Mouse (Mus musculus): ENCODE data around the gene Hs6st1. TPM values are rescaled to one million over a fixed set of nuclear protein-coding genes. Genes with fewer than 3 reads are reported as not detected.

The Hs6st1 gene
- polyA plus RNA-seq, 1 experiment from 2014 or later = 4.3 TPM

GRCm38 (mm10) chr1:36077084-36077483 is 8.9 kb downstream of the Hs6st1 start:
- no peak overlapping the region for H3K4me3 ChIP-seq (ENCODE audit: low read length)
- no peak for ATAC-seq
- WGBS = 72% methylated on average over 6 of the region's 6 CpGs
- no peaks in the 10 kb centered on the region for H3K27me3 ChIP-seq (replicated peaks; ENCODE audit: control insufficient read depth, insufficient read depth, low read length)
- peaks cover 78% of the 10 kb centered on the region for H3K4me1 ChIP-seq (ENCODE audit: control insufficient read depth, insufficient read depth, low read length)
- H3K9me3 ChIP-seq (ENCODE audit: control insufficient read depth, low read length) = no peaks in the 10 kb centered on the region
- no peak overlapping the region for H3K4me2 ChIP-seq (ENCODE audit: low read depth, low read length)
- H3K9ac ChIP-seq (ENCODE audit: low read depth, low read length) = no peak overlapping the region
- 0 out of 2 replicates have a peak overlapping the region, but pooled peaks have one; percentile 19 for H3K27ac ChIP-seq (ENCODE audit: low read length)
- H3K36me3 ChIP-seq (ENCODE audit: control insufficient read depth, insufficient read depth, low read length) = no peaks in the 10 kb centered on the region

GRCm38 (mm10) chr1:36078250-36078649 is 10.1 kb downstream of the Hs6st1 start:
- Histone ChIP-seq H3K9ac (ENCODE audit: low read depth, low read length) (no peak overlapping the region), H3K27me3 (replicated peaks; ENCODE audit: control insufficient read depth, insufficient read depth, low read length) (no peaks in the 10 kb centered on the region), H3K4me3 (ENCODE audit: low read length) (no peak overlapping the region), H3K27ac (ENCODE audit: low read length) (0 out of 2 replicates have a peak overlapping the region, but pooled peaks have one; percentile 25), H3K4me1 (ENCODE audit: control insufficient read depth, insufficient read depth, low read length) (peaks cover 69% of the 10 kb centered on the region), H3K4me2 (ENCODE audit: low read depth, low read length) (no peak overlapping the region), H3K9me3 (ENCODE audit: control insufficient read depth, low read length) (no peaks in the 10 kb centered on the region), H3K36me3 (ENCODE audit: control insufficient read depth, insufficient read depth, low read length) (no peaks in the 10 kb centered on the region)
- 100% methylated on average over 1 of the region's 1 CpGs for WGBS
- no peak for ATAC-seq

- 41% methylated on average over 8 of the region's 8 CpGs for WGBS
- Histone ChIP-seq H3K4me3 (ENCODE audit: low read length) (no peak overlapping the region), H3K9ac (ENCODE audit: low read depth, low read length) (no peak overlapping the region), H3K9me3 (ENCODE audit: control insufficient read depth, low read length) (no peaks in the 10 kb centered on the region), H3K36me3 (ENCODE audit: control insufficient read depth, insufficient read depth, low read length) (no peaks in the 10 kb centered on the region; the same call in 1 of the 2 replicates), H3K4me2 (ENCODE audit: low read depth, low read length) (no peak overlapping the region), H3K27ac (ENCODE audit: low read length) (peak overlapping the region; percentile 50), H3K4me1 (ENCODE audit: control insufficient read depth, insufficient read depth, low read length) (peaks cover 60% of the 10 kb centered on the region), H3K27me3 (replicated peaks; ENCODE audit: control insufficient read depth, insufficient read depth, low read length) (no peaks in the 10 kb centered on the region)
- ATAC-seq = peak; percentile 45
Measured at GRCm38 (mm10) chr1:36079679-36080078, 11.5 kb downstream of the Hs6st1 start.

GRCm38 (mm10) chr1:36080974-36081373 is 12.8 kb downstream of the Hs6st1 start:
- ATAC-seq = no peak
- Histone ChIP-seq H3K4me2 (ENCODE audit: low read depth, low read length) (no peak overlapping the region), H3K27ac (ENCODE audit: low read length) (no peak overlapping the region), H3K4me1 (ENCODE audit: control insufficient read depth, insufficient read depth, low read length) (peaks cover 47% of the 10 kb centered on the region), H3K9me3 (ENCODE audit: control insufficient read depth, low read length) (no peaks in the 10 kb centered on the region), H3K36me3 (ENCODE audit: control insufficient read depth, insufficient read depth, low read length) (peaks cover 5% of the 10 kb centered on the region; the same call in 1 of the 2 replicates), H3K9ac (ENCODE audit: low read depth, low read length) (no peak overlapping the region), H3K27me3 (replicated peaks; ENCODE audit: control insufficient read depth, insufficient read depth, low read length) (no peaks in the 10 kb centered on the region), H3K4me3 (ENCODE audit: low read length) (no peak overlapping the region)
- WGBS = 69% methylated on average over 5 of the region's 5 CpGs

GRCm38 (mm10) chr1:36082184-36082583 is 14.0 kb downstream of the Hs6st1 start:
- no peak overlapping the region for H3K4me3 ChIP-seq (ENCODE audit: low read length)
- no peaks in the 10 kb centered on the region for H3K9me3 ChIP-seq (ENCODE audit: control insufficient read depth, low read length)
- no peak overlapping the region for H3K27ac ChIP-seq (ENCODE audit: low read length)
- no peaks in the 10 kb centered on the region for H3K27me3 ChIP-seq (replicated peaks; ENCODE audit: control insufficient read depth, insufficient read depth, low read length)
- H3K4me2 ChIP-seq (ENCODE audit: low read depth, low read length) = no peak overlapping the region
- H3K4me1 ChIP-seq (ENCODE audit: control insufficient read depth, insufficient read depth, low read length) = peaks cover 35% of the 10 kb centered on the region
- peaks cover 5% of the 10 kb centered on the region for H3K36me3 ChIP-seq (ENCODE audit: control insufficient read depth, insufficient read depth, low read length)
- WGBS = 83% methylated on average over 6 of the region's 6 CpGs
- no peak for ATAC-seq
- no peak overlapping the region for H3K9ac ChIP-seq (ENCODE audit: low read depth, low read length)

GRCm38 (mm10) chr1:36083554-36083953 is 15.4 kb downstream of the Hs6st1 start:
- Histone ChIP-seq H3K4me1 (ENCODE audit: control insufficient read depth, insufficient read depth, low read length) (peaks cover 33% of the 10 kb centered on the region), H3K4me2 (ENCODE audit: low read depth, low read length) (no peak overlapping the region), H3K9ac (ENCODE audit: low read depth, low read length) (no peak overlapping the region), H3K36me3 (ENCODE audit: control insufficient read depth, insufficient read depth, low read length) (peaks cover 5% of the 10 kb centered on the region), H3K27me3 (replicated peaks; ENCODE audit: control insufficient read depth, insufficient read depth, low read length) (no peaks in the 10 kb centered on the region), H3K9me3 (ENCODE audit: control insufficient read depth, low read length) (no peaks in the 10 kb centered on the region), H3K4me3 (ENCODE audit: low read length) (no peak overlapping the region), H3K27ac (ENCODE audit: low read length) (no peak overlapping the region)
- no peak for ATAC-seq
- 84% methylated on average over 5 of the region's 5 CpGs for WGBS

- Histone ChIP-seq H3K4me2 (ENCODE audit: low read depth, low read length) (no peak overlapping the region), H3K36me3 (ENCODE audit: control insufficient read depth, insufficient read depth, low read length) (peaks cover 5% of the 10 kb centered on the region), H3K9me3 (ENCODE audit: control insufficient read depth, low read length) (no peaks in the 10 kb centered on the region), H3K9ac (ENCODE audit: low read depth, low read length) (no peak overlapping the region), H3K27me3 (replicated peaks; ENCODE audit: control insufficient read depth, insufficient read depth, low read length) (no peaks in the 10 kb centered on the region), H3K27ac (ENCODE audit: low read length) (no peak overlapping the region), H3K4me3 (ENCODE audit: low read length) (no peak overlapping the region), H3K4me1 (ENCODE audit: control insufficient read depth, insufficient read depth, low read length) (peaks cover 33% of the 10 kb centered on the region)
- WGBS = 94% methylated on average over 5 of the region's 5 CpGs
- ATAC-seq = no peak
Measured at GRCm38 (mm10) chr1:36085069-36085468, 16.9 kb downstream of the Hs6st1 start.

- no peaks in the 10 kb centered on the region for H3K27me3 ChIP-seq (replicated peaks; ENCODE audit: control insufficient read depth, insufficient read depth, low read length)
- no peaks in the 10 kb centered on the region for H3K9me3 ChIP-seq (ENCODE audit: control insufficient read depth, low read length)
- no peak overlapping the region for H3K4me3 ChIP-seq (ENCODE audit: low read length)
- peak; percentile 76 for ATAC-seq
- H3K27ac ChIP-seq (ENCODE audit: low read length) = peak overlapping the region; percentile 94
- peak overlapping the region; percentile 53 for H3K9ac ChIP-seq (ENCODE audit: low read depth, low read length)
- H3K4me2 ChIP-seq (ENCODE audit: low read depth, low read length) = peak overlapping the region; percentile 43; the same call in 1 of the 2 replicates
- H3K36me3 ChIP-seq (ENCODE audit: control insufficient read depth, insufficient read depth, low read length) = peaks cover 5% of the 10 kb centered on the region
- H3K4me1 ChIP-seq (ENCODE audit: control insufficient read depth, insufficient read depth, low read length) = peaks cover 41% of the 10 kb centered on the region
- WGBS = 30% methylated on average over 4 of the region's 4 CpGs
Measured at GRCm38 (mm10) chr1:36088367-36088766, 20.2 kb downstream of the Hs6st1 start.

GRCm38 (mm10) chr1:36089481-36089880 is 21.3 kb downstream of the Hs6st1 start:
- Histone ChIP-seq H3K4me2 (ENCODE audit: low read depth, low read length) (no peak overlapping the region), H3K4me3 (ENCODE audit: low read length) (no peak overlapping the region), H3K4me1 (ENCODE audit: control insufficient read depth, insufficient read depth, low read length) (peaks cover 41% of the 10 kb centered on the region), H3K27me3 (replicated peaks; ENCODE audit: control insufficient read depth, insufficient read depth, low read length) (no peaks in the 10 kb centered on the region), H3K9ac (ENCODE audit: low read depth, low read length) (peak overlapping the region; percentile 22), H3K36me3 (ENCODE audit: control insufficient read depth, insufficient read depth, low read length) (peaks cover 10% of the 10 kb centered on the region), H3K9me3 (ENCODE audit: control insufficient read depth, low read length) (no peaks in the 10 kb centered on the region), H3K27ac (ENCODE audit: low read length) (peak overlapping the region; percentile 94)
- ATAC-seq = no peak
- 36% methylated on average over 1 of the region's 1 CpGs for WGBS

Measured in intestine, embryonic 16.5 days (tissue).